Mouse (Mus musculus) neural tube, postnatal 0 days (tissue): ENCODE data around the gene Gm20822. TPM values are rescaled to one million over a fixed set of nuclear protein-coding genes. Genes with fewer than 3 reads are reported as not detected.

ENCODE experiments used
- polyA plus RNA-seq: library from polyadenylated mRNA; unstranded; fragments of >200 nt; fragmentation: Nextera tagmentation; extraction: Ambion mirVana; gene quantifications from 2 replicates; pipeline ENCODE4 v1.2.1, GENCODE M21; 2015

The Gm20822 gene
- polyA plus RNA-seq: not detected in 2 replicates

DNA sequence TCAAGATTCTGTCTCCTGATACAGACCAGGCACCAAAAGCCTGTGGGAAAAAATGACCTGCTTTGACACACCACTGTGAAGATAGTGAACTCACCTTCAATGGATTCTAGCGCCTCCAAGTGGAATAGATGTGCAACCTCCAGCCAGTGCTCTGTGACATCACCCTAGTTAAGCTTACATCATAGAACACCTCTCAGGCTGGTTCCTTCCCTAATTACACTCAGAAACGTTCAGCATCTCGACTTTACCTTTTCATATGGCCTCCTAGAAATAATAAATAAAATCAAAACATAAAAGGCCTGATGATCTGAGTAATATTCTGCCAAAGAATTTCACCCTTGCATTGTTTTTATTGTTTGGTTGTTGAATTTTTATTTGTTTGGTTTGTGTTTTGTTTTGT lies at the start of gene Gm20822:
TSS of gene Gm20822 (minus strand) at position 101 of the 400 bp plus-strand sequence.

